Mouse (Mus musculus) lung, adult 2 months (tissue): ENCODE measurements around the gene Chid1. TPM values are rescaled to one million over a fixed set of nuclear protein-coding genes. Genes with fewer than 3 reads are reported as not detected.
"Not testable (repeated sequence)": the region's sequence is repeated elsewhere in the genome, so short reads cannot be mapped to it uniquely, and the experiment has no call there.

Experiments
- DNase-seq: peaks from one replicate; pipeline ENCODE4 v3.0.0; 2022
- H3K4me1 ChIP-seq: fragments of 200-500 bp; 2 replicates; pipeline ENCODE4 v1.6.1; 2011; ENCODE audit warnings: low read length; ENCODE audit not compliant: control insufficient read depth, insufficient read depth
- H3K4me3 ChIP-seq: fragments of 200-500 bp; replicated peaks from 2 replicates; pipeline ENCODE3; 2011; ENCODE audit warnings: low read depth, mild to moderate bottlenecking, control low read depth, low read length; ENCODE audit errors: extremely low read depth
- CTCF ChIP-seq: fragments of 200-500 bp; IDR thresholded peaks from 2 replicates; pipeline ENCODE4 v1.5.1; 2011; ENCODE audit warnings: mild to moderate bottlenecking, low read length, control low read depth; ENCODE audit not compliant: insufficient read depth
- POLR2A ChIP-seq: fragments of 200-500 bp; IDR thresholded peaks from 2 replicates; pipeline ENCODE4 v1.6.1; 2011; ENCODE audit warnings: low read depth, mild to moderate bottlenecking, control low read depth, low read length, borderline replicate concordance; ENCODE audit errors: extremely low read depth
- WGBS: fragments of 180-500 bp; shearing (Covaris S2); methylation state at CpG from one replicate; pipeline ENCODE4 v1.1.7; 2018; 5-methylcytosine and 5-hydroxymethylcytosine counted together
- polyA plus RNA-seq: library from polyadenylated mRNA; depleted of rRNA; stranded (reverse); fragments of >200 nt; gene quantifications from 2 replicates; pipeline ENCODE4 v1.2.3, GENCODE M21; 2012; rRNA removed

Gene Chid1
- polyA plus RNA-seq, 1 experiment, result 20.4 TPM

DNA sequence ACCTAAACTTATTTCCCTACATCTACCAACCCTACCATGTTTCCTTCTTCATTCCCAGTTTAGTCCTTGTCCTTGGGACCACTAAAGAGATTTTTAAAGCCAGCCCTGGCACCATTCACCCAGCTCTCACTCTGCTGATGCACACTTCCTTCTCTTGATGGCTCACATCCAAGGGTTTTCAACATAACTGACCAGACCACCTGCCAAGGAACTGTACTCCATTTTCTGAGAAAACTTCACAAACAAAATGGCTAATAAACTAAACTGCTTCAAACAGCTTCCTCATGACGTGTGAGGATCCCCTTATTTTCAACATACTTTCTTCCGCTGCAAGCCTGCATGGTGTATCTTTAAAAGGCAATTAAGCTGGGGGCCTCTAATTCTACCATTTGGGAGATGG is 86.0 kb downstream of the Chid1 start:
- H3K4me3 ChIP-seq, result no peak overlapping the region
- WGBS, result 45% methylated on average over 2 of the region's 2 CpGs
- DNase-seq, result no peak
- no peak for TF ChIP-seq CTCF
- no peak for TF ChIP-seq POLR2A
- peaks cover 12% of the 10 kb centered on the region for H3K4me1 ChIP-seq

DNA sequence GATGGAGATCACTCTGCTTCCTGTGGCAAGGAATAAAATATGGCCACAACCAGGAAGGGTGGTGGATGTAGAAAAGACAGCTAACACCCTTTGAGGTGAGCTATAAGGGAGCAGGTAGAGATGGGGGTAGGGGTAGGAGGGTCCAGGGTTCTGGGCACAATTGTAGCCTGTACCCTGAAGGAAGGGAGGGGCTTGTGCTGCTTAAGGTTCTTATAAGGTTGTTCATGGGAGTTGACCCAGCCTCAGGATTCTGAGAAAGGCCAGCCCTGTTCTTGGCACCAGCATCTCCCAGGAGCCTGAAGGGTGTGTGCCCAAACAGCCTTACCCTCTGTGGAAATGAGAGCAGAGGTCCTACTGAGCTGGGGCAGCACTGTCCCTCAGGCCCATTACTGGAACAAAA is 87.7 kb downstream of the Chid1 start:
- DNase-seq, result no peak
- Histone ChIP-seq H3K4me1 (peaks cover 14% of the 10 kb centered on the region), H3K4me3 (no peak overlapping the region)
- TF ChIP-seq CTCF (no peak), POLR2A (no peak)

DNA sequence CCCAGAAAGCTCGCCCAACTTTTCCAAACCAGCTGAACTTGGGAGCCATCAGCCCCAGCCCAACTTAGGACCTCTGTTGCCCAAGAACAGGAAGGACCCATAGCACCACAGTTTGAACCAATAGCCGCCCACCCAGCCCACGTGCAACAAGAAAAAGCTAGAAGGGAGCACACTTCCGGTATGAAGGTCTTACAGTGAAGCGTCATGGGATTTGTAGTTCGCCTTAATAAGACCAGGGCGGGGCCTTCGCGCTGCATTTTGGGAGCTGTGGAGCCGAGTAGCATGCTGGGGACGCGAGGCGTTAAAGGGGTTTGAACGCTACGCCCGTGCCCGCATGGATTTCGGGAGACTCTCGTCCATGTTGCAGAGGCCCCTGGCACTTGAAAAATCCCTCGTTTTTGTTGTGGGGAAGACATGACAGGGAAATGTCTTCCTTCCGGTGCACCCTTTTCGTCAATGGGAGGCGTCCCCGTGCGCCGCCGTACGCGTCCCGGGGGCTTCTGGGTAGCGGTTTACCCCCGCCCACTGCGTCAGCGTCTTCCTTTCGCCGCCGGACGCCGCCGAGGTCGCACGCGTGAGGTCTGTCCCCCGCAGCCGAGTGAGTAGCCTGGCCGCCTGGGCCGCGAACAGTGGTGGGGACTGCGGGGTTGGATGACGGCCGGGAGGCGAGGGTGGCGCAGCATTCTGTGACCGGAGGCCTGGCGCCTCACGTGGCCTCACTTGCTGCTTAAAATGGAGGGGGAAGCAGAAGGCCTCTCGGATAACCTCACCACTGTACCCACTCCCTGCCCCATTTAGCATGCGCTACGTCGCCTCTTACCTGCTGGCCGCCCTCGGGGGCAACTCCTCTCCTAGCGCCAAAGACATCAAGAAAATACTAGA is 92.3 kb downstream of the Chid1 start, which contains the start of gene Rplp2:
Rplp2 (plus strand) TSS at position 261 of the 882 bp plus-strand sequence.
- Histone ChIP-seq H3K4me1 (peaks cover 8% of the 10 kb centered on the region; the same call in 1 of the 2 replicates), H3K4me3 (peak within 1 kb of the TSS; percentile 98)
- under 1% methylated on average over 63 of the region's 63 CpGs for WGBS
- peak; percentile 95 for DNase-seq
- no peak for TF ChIP-seq CTCF
- TF ChIP-seq POLR2A, result peak; percentile 90

DNA sequence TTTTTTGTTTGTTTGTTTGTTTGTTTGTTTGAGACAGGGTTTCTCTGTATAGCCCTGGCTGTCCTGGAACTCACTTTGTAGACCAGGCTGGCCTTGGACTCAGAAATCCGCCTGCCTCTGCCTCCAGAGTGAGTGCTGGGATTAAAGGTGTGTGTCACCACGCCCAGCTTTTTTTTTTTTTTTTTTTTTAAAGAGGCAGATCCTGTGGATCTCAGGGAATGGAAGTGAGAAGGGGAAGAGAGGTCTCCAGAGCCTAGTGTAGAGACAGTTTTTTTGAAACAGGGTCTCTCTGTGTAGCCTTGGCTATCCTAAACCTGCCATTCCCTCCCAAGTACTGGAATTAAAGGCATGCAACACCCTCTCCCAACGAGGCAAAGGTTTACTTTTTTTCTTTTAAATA is 93.3 kb downstream of the Chid1 start:
- not testable (repeated sequence) for DNase-seq, H3K4me3 ChIP-seq, H3K4me1 ChIP-seq
- 67% methylated on average over 3 of the region's 3 CpGs for WGBS

DNA sequence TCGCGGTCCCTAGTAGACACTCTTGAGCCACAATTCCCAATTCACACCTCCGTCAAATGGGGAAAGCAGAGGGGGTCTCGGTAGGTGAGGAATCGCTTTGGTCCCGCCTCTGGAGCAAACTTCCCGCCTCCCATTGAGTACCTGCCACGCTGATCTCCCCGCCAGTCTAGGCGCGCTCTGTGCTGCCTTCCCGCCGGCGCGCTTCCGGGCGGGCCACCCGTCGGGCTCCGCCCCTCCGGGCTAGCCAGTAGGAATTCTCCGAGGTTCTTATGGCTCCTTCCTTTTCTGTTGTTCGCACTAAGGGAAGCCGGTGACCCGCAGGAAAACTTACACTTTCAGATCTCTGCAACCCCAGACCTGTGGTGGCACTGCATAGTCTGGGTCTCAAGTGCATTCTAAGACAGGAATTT is 95.8 kb downstream of the Chid1 start, which contains the start of gene Pidd1:
Pidd1 (minus strand) TSS at position 198 of the 410 bp plus-strand sequence.
- Histone ChIP-seq H3K4me1 (peaks cover 11% of the 10 kb centered on the region; the same call in 1 of the 2 replicates), H3K4me3 (peak within 1 kb of the TSS; percentile 52)
- under 1% methylated on average over 25 of the region's 25 CpGs for WGBS
- TF ChIP-seq CTCF, result no peak
- peak; percentile 20; the same call in 1 of the 2 replicates for TF ChIP-seq POLR2A
- DNase-seq, result peak; percentile 69

Other genes with a start within 250 kb of the Chid1 start
- not detected in 2 replicates for gene Drd4, start 247.9 kb downstream of the Chid1 start, polyA plus RNA-seq
- gene Deaf1, start 212.2 kb downstream of the Chid1 start, polyA plus RNA-seq, result 18.6 and 22.7 TPM in 2 replicates
- gene Tmem80, start 212.1 kb downstream of the Chid1 start, polyA plus RNA-seq, result 37.2 and 49.2 TPM in 2 replicates
- 112 and 143 TPM in 2 replicates for gene Eps8l2, start 201.0 kb downstream of the Chid1 start, polyA plus RNA-seq
- 145 and 204 TPM in 2 replicates for gene Taldo1, start 147.7 kb downstream of the Chid1 start, polyA plus RNA-seq
- 57.1 and 64.8 TPM in 2 replicates for gene Gatd1, start 125.7 kb downstream of the Chid1 start, polyA plus RNA-seq
- gene Cend1, start 110.4 kb downstream of the Chid1 start, polyA plus RNA-seq, result 0.38 and 0.56 TPM in 2 replicates
- gene Slc25a22, start 102.0 kb downstream of the Chid1 start, polyA plus RNA-seq, result 47.3 and 48.6 TPM in 2 replicates
- 6.7 and 7.1 TPM in 2 replicates for gene Pidd1, start 95.8 kb downstream of the Chid1 start, polyA plus RNA-seq
- gene Rplp2, start 92.5 kb downstream of the Chid1 start, polyA plus RNA-seq, result 415 and 591 TPM in 2 replicates
- gene Pnpla2, start 84.7 kb downstream of the Chid1 start, polyA plus RNA-seq, result 289 and 356 TPM in 2 replicates
- gene Cracr2b, start 78.8 kb downstream of the Chid1 start, polyA plus RNA-seq, result 177 and 239 TPM in 2 replicates
- 537 and 555 TPM in 2 replicates for gene Cd151, start 72.5 kb downstream of the Chid1 start, polyA plus RNA-seq
- 29.0 and 30.9 TPM in 2 replicates for gene Polr2l, start 64.7 kb downstream of the Chid1 start, polyA plus RNA-seq
- gene Tspan4, start 64.6 kb downstream of the Chid1 start, polyA plus RNA-seq, result 91.1 and 150 TPM in 2 replicates
- gene Ap2a2, start 22.3 kb upstream of the Chid1 start, polyA plus RNA-seq, result 46.3 and 58.1 TPM in 2 replicates
- 0.03 and 0.04 TPM in 2 replicates for gene Muc6, start 115.5 kb upstream of the Chid1 start, polyA plus RNA-seq
- gene Muc2, start 150.5 kb upstream of the Chid1 start, polyA plus RNA-seq, result 1.8 and 53.0 TPM in 2 replicates
- gene Muc5ac, start 249.1 kb upstream of the Chid1 start, polyA plus RNA-seq, result 0.37 and 0.38 TPM in 2 replicates